Mouse (Mus musculus): Measurements from ENCODE around the gene Eef1akmt4.

The Eef1akmt4 gene

DNA sequence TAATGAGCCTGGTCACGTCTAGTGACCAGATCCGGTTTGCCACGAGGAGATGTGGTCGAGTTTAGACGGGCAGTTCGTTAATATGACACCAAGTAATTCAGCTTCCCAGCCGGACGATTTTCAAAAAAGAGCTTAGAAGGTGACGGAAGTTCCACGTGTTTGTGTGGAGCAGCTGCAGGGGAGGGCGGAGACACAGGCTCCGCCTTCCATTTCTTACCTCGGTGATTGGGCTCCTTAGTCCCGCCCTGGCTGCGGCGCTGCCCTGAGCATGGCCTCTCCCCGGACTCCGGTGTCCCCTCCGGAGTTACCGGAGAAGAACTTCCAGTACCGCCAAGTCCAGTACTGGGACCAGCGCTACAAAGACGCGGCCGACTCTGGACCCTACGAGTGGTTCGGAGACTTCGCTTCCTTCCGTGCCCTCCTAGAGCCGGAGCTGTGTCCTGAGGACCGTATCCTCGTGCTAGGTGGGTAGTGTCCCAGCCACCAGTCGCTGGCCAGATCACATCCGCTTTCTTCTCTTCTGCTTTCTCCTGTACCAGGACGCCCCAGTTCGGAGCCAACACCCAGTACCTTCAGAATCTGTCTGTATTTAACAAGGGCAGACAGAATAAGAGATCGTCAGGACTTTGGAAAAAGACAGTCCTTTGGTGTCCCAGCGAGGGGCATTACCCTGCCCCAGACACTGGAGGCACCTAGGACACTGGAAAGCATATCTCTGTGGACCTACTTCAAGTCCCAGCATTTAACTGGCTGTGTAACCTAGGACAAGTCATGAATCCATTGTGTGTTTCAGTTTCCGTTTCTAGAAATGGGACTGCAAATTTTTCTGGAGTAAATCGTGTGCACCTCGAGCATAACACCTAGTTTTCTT, at the start of gene Eef1akmt4, which contains the start of the genes Gm49333 and Alg3:
Gene Eef1akmt4, plus strand, starts transcription at position 237 of the 871 bp plus-strand sequence.
Gene Gm49333, plus strand, starts transcription at position 254 of the 871 bp plus-strand sequence.
Gene Alg3, minus strand, starts transcription at position 379 of the 871 bp plus-strand sequence.
- peak; percentile 72 for DNase-seq

- DNase-seq: no peak
Measured at GRCm38 (mm10) chr16:20565075-20565474, 46.3 kb upstream of the Eef1akmt4 start.

- no peak for DNase-seq
Measured at GRCm38 (mm10) chr16:20589366-20589938, 21.9 kb upstream of the Eef1akmt4 start, which contains the start of gene Vwa5b2. Vwa5b2 (plus strand) TSS chr16:20589471.

- peak; percentile 42 for DNase-seq
Measured at GRCm38 (mm10) chr16:20589939-20590679, 21.3 kb upstream of the Eef1akmt4 start.

- no peak for DNase-seq
Measured at GRCm38 (mm10) chr16:20590680-20591038, 20.7 kb upstream of the Eef1akmt4 start.

GRCm38 (mm10) chr16:20591076-20591705, 20.2 kb upstream of the Eef1akmt4 start:
- DNase-seq: no peak

GRCm38 (mm10) chr16:20595060-20595673, 16.2 kb upstream of the Eef1akmt4 start:
- no peak for DNase-seq

- DNase-seq: no peak
Measured at GRCm38 (mm10) chr16:20595737-20596136, 15.7 kb upstream of the Eef1akmt4 start.

DNA sequence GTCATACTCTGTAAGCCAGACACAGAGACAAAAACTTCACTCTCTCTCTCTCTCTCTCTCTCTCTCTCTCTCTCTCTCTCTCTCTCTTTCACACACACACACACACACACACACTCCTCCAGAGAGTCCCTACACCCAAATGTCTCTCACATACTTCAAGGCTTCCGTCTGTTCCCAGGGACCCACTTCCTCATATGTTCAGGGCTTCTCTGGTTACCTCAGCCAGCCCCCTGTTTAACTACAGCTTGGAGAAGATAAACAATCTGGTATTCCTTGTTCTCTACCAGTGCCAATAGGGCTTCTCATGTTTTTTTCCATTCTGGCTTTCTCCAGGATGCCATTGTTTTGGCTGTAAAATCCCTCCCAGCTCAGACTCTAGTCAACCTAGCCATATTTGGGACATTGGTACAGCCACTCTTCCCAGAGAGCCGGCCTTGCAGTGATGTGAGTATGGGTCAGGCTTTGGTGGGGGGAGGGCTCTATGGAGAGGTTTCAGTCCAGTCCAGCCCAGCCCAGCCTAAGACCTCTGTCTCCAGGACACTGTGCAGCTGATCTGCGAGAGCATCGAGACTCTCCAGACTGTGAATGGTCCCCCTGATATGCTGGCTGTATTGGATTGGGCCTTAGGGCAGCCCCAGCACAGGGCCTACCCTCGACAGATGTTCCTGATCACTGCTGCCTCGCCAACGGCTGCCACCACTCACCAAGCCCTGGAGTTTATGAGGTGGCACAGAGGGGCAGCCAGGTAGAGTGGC, 14.5 kb upstream of the Eef1akmt4 start:
- DNase-seq: no peak

DNA sequence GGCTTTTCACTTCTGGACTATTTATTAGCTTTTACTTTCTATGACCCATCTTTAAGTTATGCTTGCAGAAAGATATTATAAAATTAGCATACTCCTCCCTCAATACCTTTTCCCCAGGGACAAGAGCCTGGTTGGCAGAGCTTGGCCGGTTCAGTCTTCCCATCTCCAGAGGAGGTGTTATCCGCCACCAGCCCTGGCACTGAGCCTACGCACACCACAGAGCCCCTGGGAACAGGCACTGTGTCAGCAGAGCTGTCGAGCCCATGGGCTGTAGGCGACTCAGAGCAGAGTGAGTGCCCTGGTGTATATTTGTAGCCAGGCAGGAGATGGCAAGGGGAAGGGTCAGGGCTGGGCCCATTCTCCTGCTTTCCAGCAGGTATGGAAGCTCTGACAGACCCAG, 10.9 kb upstream of the Eef1akmt4 start:
- DNase-seq: no peak

GRCm38 (mm10) chr16:20604705-20605104, 6.7 kb upstream of the Eef1akmt4 start:
- no peak for DNase-seq

DNA sequence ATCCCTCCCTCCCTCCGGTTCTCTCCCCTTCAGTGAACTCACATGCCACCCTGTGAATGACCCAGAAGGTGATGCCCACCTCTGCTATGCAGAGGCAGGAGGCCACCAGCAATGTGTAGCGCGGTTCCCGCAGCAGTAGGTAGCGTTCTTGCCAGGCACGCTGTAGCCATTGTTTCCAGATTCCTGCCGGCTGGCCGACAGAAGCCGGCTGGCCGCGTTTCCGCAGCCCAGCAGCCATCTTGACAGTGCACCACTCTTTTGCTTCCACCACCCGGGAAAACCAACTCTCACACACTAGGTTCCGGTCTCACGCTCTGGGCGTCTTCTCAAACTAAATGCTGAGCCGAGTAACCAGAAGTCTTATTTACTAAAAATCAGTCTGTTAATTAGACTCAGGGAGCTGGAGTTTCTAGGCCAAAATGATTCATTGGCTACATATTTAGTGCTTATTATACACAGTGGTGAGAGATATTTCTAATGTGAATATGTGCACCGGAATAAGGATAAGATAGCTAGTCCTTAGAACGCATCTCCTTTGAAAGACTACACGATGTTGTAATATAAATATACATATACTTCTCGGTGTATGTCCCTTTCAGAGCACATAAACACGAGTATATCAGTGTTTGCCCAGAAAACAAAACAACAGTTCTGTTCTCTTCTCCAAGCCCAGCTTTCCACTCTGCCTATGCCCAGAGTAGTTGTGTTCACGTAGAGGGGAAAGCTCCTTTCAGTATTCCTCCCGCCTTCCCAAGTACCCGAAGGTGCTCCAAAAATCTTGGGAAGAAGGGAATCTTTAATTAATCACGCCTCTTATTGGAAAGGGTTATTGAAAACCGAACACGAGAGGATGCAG, 664 bp upstream of the Eef1akmt4 start:
- peak; percentile 70 for DNase-seq

- DNase-seq: peak; percentile 32
Measured at GRCm38 (mm10) chr16:20619541-20620398, 8.4 kb downstream of the Eef1akmt4 start.

- peak; percentile 43 for DNase-seq
Measured at GRCm38 (mm10) chr16:20620399-20620735, 9.0 kb downstream of the Eef1akmt4 start.

GRCm38 (mm10) chr16:20620751-20621190, 9.4 kb downstream of the Eef1akmt4 start:
- DNase-seq: no peak

- peak; percentile 82 for DNase-seq
Measured at GRCm38 (mm10) chr16:20621191-20621990, 10.0 kb downstream of the Eef1akmt4 start, which contains the start of gene Camk2n2. Camk2n2 (minus strand) TSS chr16:20621287.

DNA sequence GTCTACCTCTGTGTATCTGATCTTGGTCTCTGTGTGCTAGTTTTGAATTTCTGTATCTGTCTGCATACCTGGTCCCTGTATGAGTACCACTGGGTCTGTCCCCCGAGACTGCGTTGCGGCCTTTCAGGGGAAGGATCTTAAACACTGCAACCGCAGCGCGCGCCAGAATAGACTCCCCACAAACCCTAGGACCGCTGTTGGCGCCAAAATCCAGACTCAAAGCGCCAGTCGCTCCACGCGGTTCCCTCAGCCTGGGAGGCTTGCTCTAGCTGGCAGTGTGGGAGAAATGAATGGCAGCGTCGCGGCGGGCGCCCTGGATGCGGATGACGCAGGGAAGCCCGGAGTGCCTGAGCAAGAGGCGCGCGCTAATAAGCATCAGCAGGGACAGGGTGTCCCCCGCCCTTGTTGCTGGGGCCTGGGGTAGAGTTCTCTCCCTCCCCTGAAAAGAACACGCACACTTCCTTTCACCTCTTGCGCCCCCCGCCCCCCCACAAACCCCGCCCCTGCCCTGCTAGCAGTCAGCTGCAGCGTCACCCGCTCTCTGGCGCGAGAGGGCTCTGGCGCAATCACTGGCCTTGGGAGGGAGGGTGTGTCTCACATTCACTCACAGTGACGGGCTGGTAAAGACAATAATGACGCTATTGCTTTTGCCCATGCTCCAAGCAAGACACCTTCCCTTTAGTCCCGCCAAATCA, 10.7 kb downstream of the Eef1akmt4 start:
- peak; percentile 72 for DNase-seq

- no peak for DNase-seq
Measured at GRCm38 (mm10) chr16:20623211-20623610, 11.8 kb downstream of the Eef1akmt4 start.

Measured in cerebellum, adult 11 months (tissue).